Mouse (Mus musculus): ENCODE results near the gene Cd72. TPM values are rescaled to one million over a fixed set of nuclear protein-coding genes. Genes with fewer than 3 reads are reported as not detected.

The Cd72 gene
- polyA plus RNA-seq, 1 experiment from 2014 or later = 5.2 TPM

GRCm38 (mm10) chr4:43420305-43420704 lies 34.1 kb downstream of the Cd72 start:
- Histone ChIP-seq H3K36me3 (ENCODE audit: control insufficient read depth, insufficient read depth, low read length) (peaks cover 58% of the 10 kb centered on the region), H3K4me2 (replicated peaks; ENCODE audit: low read depth, low read length) (no peak overlapping the region), H3K27ac (ENCODE audit: low read depth, low read length) (peak overlapping the region; percentile 32; the same call in 1 of the 2 replicates), H3K27me3 (ENCODE audit: control insufficient read depth, insufficient read depth, low read length) (peaks cover 15% of the 10 kb centered on the region; the same call in 1 of the 2 replicates), H3K9ac (ENCODE audit: low read depth, low read length) (no peak overlapping the region), H3K4me3 (ENCODE audit: low read length) (no peak overlapping the region), H3K4me1 (ENCODE audit: control insufficient read depth, insufficient read depth, low read length) (peaks cover 33% of the 10 kb centered on the region), H3K9me3 (ENCODE audit: control insufficient read depth, low read length) (no peaks in the 10 kb centered on the region)
- 7% methylated on average over 6 of the region's 6 CpGs for WGBS
- ATAC-seq (ENCODE audit: low FRiP score, low TSS enrichment) = no peak

DNA sequence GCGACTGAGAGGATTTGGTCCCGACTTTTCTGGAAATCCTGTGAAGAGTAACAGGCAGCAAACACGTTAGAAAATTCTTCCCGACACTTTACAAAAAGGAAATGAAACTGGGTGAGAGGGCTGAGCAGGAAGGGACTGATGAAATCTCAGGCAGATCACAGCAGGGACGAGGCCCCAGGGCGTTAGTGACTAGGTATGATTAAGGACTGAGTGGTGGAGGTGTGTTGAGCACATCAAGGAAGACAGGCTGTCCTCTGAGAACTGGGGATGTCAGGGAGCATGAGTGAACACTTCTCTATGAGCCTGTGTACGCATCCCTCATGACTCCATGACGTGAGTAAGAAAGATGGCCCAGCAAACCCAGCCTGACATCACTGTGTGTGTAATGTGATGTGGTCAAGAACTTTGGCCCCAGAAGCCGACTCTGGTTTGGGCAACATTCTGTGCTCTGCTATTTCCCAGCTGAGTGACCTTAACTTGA lies 34.6 kb downstream of the Cd72 start:
- peaks cover 31% of the 10 kb centered on the region for H3K4me1 ChIP-seq (ENCODE audit: control insufficient read depth, insufficient read depth, low read length)
- peak overlapping the region; percentile 32; the same call in 1 of the 2 replicates for H3K27ac ChIP-seq (ENCODE audit: low read depth, low read length)
- H3K4me2 ChIP-seq (replicated peaks; ENCODE audit: low read depth, low read length) = no peak overlapping the region
- H3K9ac ChIP-seq (ENCODE audit: low read depth, low read length) = no peak overlapping the region
- WGBS = 62% methylated on average over 9 of the region's 9 CpGs
- H3K27me3 ChIP-seq (ENCODE audit: control insufficient read depth, insufficient read depth, low read length) = peaks cover 11% of the 10 kb centered on the region; the same call in 1 of the 2 replicates
- peaks cover 56% of the 10 kb centered on the region for H3K36me3 ChIP-seq (ENCODE audit: control insufficient read depth, insufficient read depth, low read length)
- no peak overlapping the region for H3K4me3 ChIP-seq (ENCODE audit: low read length)
- ATAC-seq (ENCODE audit: low FRiP score, low TSS enrichment) = no peak
- H3K9me3 ChIP-seq (ENCODE audit: control insufficient read depth, low read length) = no peaks in the 10 kb centered on the region

DNA sequence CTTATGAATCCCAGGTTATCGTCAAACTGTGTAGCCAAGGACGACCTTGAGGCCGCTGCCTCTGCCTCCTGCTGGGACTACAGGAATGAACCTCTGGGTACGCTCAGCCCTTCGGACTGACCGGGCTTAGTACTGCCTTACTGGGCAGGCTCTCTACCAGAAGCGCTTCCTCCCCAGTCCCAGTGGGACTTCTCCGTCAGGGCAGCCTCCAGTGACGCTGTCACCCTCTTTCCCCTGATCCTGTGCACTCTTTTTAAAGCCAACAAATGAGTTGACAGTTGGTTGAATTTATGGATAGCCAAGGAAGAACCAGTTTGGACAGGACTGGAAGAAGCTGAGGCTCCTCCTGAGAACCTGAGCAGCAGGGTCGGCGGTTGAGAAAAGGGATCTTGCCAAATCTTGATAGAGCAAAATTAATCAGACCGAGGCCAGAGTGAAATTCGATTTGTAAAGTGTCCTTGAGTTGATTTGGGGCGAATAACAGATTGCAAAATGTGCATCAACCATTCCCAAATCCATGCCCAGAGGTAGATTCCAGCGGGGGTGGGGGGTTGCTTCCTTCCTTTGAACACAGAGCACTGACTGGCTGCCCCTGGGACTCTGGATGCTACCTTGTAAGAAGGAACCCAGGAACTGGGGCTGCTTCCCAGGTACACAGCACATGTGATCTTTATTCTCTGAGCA lies 35.3 kb downstream of the Cd72 start:
- Histone ChIP-seq H3K9me3 (ENCODE audit: control insufficient read depth, low read length) (no peaks in the 10 kb centered on the region), H3K4me3 (ENCODE audit: low read length) (no peak overlapping the region), H3K4me1 (ENCODE audit: control insufficient read depth, insufficient read depth, low read length) (peaks cover 31% of the 10 kb centered on the region), H3K4me2 (replicated peaks; ENCODE audit: low read depth, low read length) (no peak overlapping the region), H3K36me3 (ENCODE audit: control insufficient read depth, insufficient read depth, low read length) (peaks cover 49% of the 10 kb centered on the region), H3K27me3 (ENCODE audit: control insufficient read depth, insufficient read depth, low read length) (peaks cover 4% of the 10 kb centered on the region; the same call in 1 of the 2 replicates), H3K9ac (ENCODE audit: low read depth, low read length) (no peak overlapping the region), H3K27ac (ENCODE audit: low read depth, low read length) (no peak overlapping the region)
- 58% methylated on average over 15 of the region's 15 CpGs for WGBS
- ATAC-seq (ENCODE audit: low FRiP score, low TSS enrichment) = no peak

- Histone ChIP-seq H3K27ac (ENCODE audit: low read depth, low read length) (no peak overlapping the region), H3K4me1 (ENCODE audit: control insufficient read depth, insufficient read depth, low read length) (peaks cover 31% of the 10 kb centered on the region), H3K9me3 (ENCODE audit: control insufficient read depth, low read length) (no peaks in the 10 kb centered on the region), H3K4me2 (replicated peaks; ENCODE audit: low read depth, low read length) (no peak overlapping the region), H3K36me3 (ENCODE audit: control insufficient read depth, insufficient read depth, low read length) (peaks cover 42% of the 10 kb centered on the region), H3K9ac (ENCODE audit: low read depth, low read length) (no peak overlapping the region), H3K4me3 (ENCODE audit: low read length) (no peak overlapping the region), H3K27me3 (ENCODE audit: control insufficient read depth, insufficient read depth, low read length) (no peaks in the 10 kb centered on the region)
- ATAC-seq (ENCODE audit: low FRiP score, low TSS enrichment) = no peak
- WGBS = 81% methylated on average over 4 of the region's 4 CpGs
Observed at GRCm38 (mm10) chr4:43418450-43418849, 36.0 kb downstream of the Cd72 start.

DNA sequence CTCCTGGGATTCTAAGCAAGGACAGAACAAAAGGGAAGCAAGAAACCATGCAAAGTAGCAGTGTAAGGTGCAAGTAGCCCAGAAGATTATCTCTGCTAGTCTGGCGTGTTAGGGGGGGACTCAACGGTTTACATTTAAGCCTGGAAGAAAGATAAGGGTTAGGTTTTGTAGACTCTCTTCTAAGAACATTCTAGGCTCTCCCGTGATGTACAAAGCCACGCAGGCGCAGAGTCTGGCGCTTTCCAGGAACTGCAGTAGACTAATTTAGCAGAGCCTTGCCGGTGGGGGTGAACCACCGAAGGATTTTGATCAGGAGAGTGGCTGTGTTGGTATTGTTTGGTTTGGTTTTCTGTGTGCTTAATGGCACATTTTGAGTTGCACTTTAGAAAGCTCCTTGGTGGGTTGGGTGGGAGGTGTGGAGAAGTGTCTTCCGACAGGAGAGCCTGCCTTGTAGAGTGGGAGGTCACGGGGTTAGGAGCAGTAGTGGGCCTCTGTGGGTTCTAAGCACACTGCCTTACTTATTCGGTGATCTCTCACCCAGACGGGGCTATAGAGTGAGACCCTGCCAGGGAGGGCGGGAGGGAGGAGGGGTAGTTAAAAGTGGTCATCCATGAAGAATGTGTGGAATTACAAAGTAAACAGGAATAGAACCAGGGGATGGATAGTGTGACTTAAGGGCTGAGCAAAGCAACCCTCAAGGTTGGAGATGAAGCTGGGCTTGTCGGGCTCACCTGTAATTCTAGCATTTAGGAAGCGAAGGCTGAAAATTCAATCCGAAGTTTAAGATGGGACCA lies 37.0 kb downstream of the Cd72 start:
- no peak overlapping the region for H3K4me3 ChIP-seq (ENCODE audit: low read length)
- ATAC-seq (ENCODE audit: low FRiP score, low TSS enrichment) = peak; percentile 80
- no peak overlapping the region for H3K9ac ChIP-seq (ENCODE audit: low read depth, low read length)
- peaks cover 32% of the 10 kb centered on the region for H3K36me3 ChIP-seq (ENCODE audit: control insufficient read depth, insufficient read depth, low read length)
- no peak overlapping the region for H3K4me2 ChIP-seq (replicated peaks; ENCODE audit: low read depth, low read length)
- peaks cover 31% of the 10 kb centered on the region for H3K4me1 ChIP-seq (ENCODE audit: control insufficient read depth, insufficient read depth, low read length)
- WGBS = 44% methylated on average over 16 of the region's 16 CpGs
- peak overlapping the region; percentile 70 for H3K27ac ChIP-seq (ENCODE audit: low read depth, low read length)
- no peaks in the 10 kb centered on the region for H3K27me3 ChIP-seq (ENCODE audit: control insufficient read depth, insufficient read depth, low read length)
- no peaks in the 10 kb centered on the region for H3K9me3 ChIP-seq (ENCODE audit: control insufficient read depth, low read length)

DNA sequence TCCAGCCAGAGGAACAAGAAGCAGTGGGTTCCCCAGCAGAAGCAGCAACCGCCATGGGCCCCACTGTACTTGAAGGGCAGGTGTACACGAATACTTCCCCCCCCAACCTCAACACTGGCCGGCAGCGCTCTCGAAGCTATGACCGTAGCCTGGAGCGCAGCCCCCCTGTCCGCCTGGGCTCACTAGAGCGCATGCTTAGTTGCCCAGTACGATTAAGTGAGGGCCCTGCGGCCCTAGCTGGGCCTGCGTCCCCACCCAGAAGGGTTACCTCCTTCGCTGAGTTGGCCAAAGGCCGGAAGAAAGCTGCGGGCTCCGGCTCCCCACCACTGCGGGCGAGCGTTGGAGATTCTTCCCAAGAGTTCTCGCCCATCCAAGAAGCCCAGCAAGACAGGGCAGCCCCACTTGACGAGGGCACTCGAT lies 38.3 kb downstream of the Cd72 start:
- Histone ChIP-seq H3K4me2 (replicated peaks; ENCODE audit: low read depth, low read length) (no peak overlapping the region), H3K27me3 (ENCODE audit: control insufficient read depth, insufficient read depth, low read length) (no peaks in the 10 kb centered on the region), H3K9me3 (ENCODE audit: control insufficient read depth, low read length) (no peaks in the 10 kb centered on the region), H3K4me3 (ENCODE audit: low read length) (no peak overlapping the region), H3K4me1 (ENCODE audit: control insufficient read depth, insufficient read depth, low read length) (peaks cover 31% of the 10 kb centered on the region), H3K9ac (ENCODE audit: low read depth, low read length) (no peak overlapping the region), H3K27ac (ENCODE audit: low read depth, low read length) (no peak overlapping the region), H3K36me3 (ENCODE audit: control insufficient read depth, insufficient read depth, low read length) (peaks cover 19% of the 10 kb centered on the region)
- ATAC-seq (ENCODE audit: low FRiP score, low TSS enrichment) = no peak
- 96% methylated on average over 22 of the region's 22 CpGs for WGBS

GRCm38 (mm10) chr4:43415221-43416070 lies 39.0 kb downstream of the Cd72 start:
- Histone ChIP-seq H3K4me3 (ENCODE audit: low read length) (no peak overlapping the region), H3K9ac (ENCODE audit: low read depth, low read length) (no peak overlapping the region), H3K36me3 (ENCODE audit: control insufficient read depth, insufficient read depth, low read length) (peaks cover 19% of the 10 kb centered on the region), H3K4me1 (ENCODE audit: control insufficient read depth, insufficient read depth, low read length) (peaks cover 31% of the 10 kb centered on the region), H3K4me2 (replicated peaks; ENCODE audit: low read depth, low read length) (no peak overlapping the region), H3K27me3 (ENCODE audit: control insufficient read depth, insufficient read depth, low read length) (no peaks in the 10 kb centered on the region), H3K27ac (ENCODE audit: low read depth, low read length) (no peak overlapping the region), H3K9me3 (ENCODE audit: control insufficient read depth, low read length) (no peaks in the 10 kb centered on the region)
- no peak for ATAC-seq (ENCODE audit: low FRiP score, low TSS enrichment)
- 92% methylated on average over 29 of the region's 29 CpGs for WGBS

DNA sequence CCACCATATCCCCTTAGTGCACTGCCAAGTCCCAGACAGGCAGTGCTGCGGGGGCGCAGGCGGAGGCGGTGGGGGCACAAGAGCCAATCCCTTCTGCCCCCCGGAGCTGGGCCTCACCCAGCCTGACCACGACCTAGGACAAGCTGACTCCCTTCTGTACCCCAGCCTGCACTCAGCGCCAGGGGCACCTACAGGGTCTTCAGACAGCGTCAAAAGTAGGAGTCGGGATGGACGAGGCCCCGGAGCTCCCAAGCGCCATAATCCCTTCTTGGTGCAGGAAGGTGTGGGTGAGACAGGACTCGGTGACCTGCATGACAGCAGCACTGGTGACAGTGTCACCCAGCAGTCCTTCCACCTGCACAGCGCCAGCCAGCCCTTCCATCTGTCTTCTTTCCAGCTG lies 39.7 kb downstream of the Cd72 start:
- no peak overlapping the region for H3K4me2 ChIP-seq (replicated peaks; ENCODE audit: low read depth, low read length)
- ATAC-seq (ENCODE audit: low FRiP score, low TSS enrichment) = no peak
- H3K27me3 ChIP-seq (ENCODE audit: control insufficient read depth, insufficient read depth, low read length) = no peaks in the 10 kb centered on the region
- H3K9me3 ChIP-seq (ENCODE audit: control insufficient read depth, low read length) = no peaks in the 10 kb centered on the region
- peaks cover 19% of the 10 kb centered on the region for H3K36me3 ChIP-seq (ENCODE audit: control insufficient read depth, insufficient read depth, low read length)
- no peak overlapping the region for H3K9ac ChIP-seq (ENCODE audit: low read depth, low read length)
- no peak overlapping the region for H3K4me3 ChIP-seq (ENCODE audit: low read length)
- peaks cover 25% of the 10 kb centered on the region for H3K4me1 ChIP-seq (ENCODE audit: control insufficient read depth, insufficient read depth, low read length)
- 91% methylated on average over 14 of the region's 14 CpGs for WGBS
- no peak overlapping the region for H3K27ac ChIP-seq (ENCODE audit: low read depth, low read length)

All from kidney, embryonic 14.5 days (tissue).